Comparison of ENCODE assay signal across 8 mouse cellular contexts in genomic region chr14:30862368-30862767, GRCm38 (mm10). TPM values are rescaled to one million over a fixed set of nuclear protein-coding genes. Genes with fewer than 3 reads are reported as not detected.
"Had no signal": no experiment of that assay in that cellular context is flagged by ENCODE, and none has a peak within 500 bp of the region (broad histone marks: within the 10 kb centered on the region; RNA-seq: fewer than 3 reads in every experiment).

No protein-coding gene starts in this region.

- H3K4me1 ChIP-seq: limb, embryonic 10.5 days; midbrain, embryonic 12.5 days; neural tube, embryonic 13.5 days had no signal

- ATAC-seq: inflammation-experienced regulatory T-cells, adult 6 months; midbrain, embryonic 16.5 days had no signal

- H3K9ac ChIP-seq: midbrain, embryonic 12.5 days; neural tube, embryonic 13.5 days had no signal

- H3K36me3 ChIP-seq: midbrain, embryonic 12.5 days had no signal

- H3K4me3 ChIP-seq: limb, embryonic 10.5 days; midbrain, embryonic 12.5 days; neural tube, embryonic 13.5 days had no signal

- H3K9me3 ChIP-seq: limb, embryonic 10.5 days; midbrain, embryonic 12.5 days; neural tube, embryonic 13.5 days had no signal

- H3K27ac ChIP-seq: limb, embryonic 10.5 days; midbrain, embryonic 12.5 days; neural tube, embryonic 13.5 days had no signal

- H3K4me2 ChIP-seq: midbrain, embryonic 12.5 days; neural tube, embryonic 13.5 days had no signal

- DNase-seq: right cerebral cortex, postnatal 25 days; thymus, postnatal 4 days had no signal

- H3K27me3 ChIP-seq: midbrain, embryonic 12.5 days; neural tube, embryonic 13.5 days had no signal

RNA-seq across cellular contexts. Expression of gene Itih4, which starts 23.9 kb away (rescaled TPM):
- total RNA-seq: megakaryocyte-erythroid progenitor cell, adult 5-6 weeks had no signal
- polyA plus RNA-seq: inflammation-experienced regulatory T-cells, adult 6 months; limb, embryonic 10.5 days; midbrain, embryonic 12.5 days; midbrain, embryonic 16.5 days; neural tube, embryonic 13.5 days had no signal
